Mouse (Mus musculus): ENCODE measurements at regions not wholly inside any gene's neighbourhood (a gene's known extent, or its start where the extent isn't known, plus 50 kb on each side); places are given as distances from the start of the nearest gene placed in this dataset.
A peak's percentile ranks its signal among the peaks of the same experiment; 100 is the strongest.

- no peak for DNase-seq (ENCODE audit: low spot score in 2 of 2)
These were observed 198.2 kb downstream of the Gm10260 start for GRCm38 (mm10) chr13:97562241-97562640.

- no peak for DNase-seq (ENCODE audit: low spot score in 2 of 2)
These were observed 199.6 kb downstream of the Gm10260 start for GRCm38 (mm10) chr13:97560789-97561188.

- DNase-seq (ENCODE audit: low spot score in 2 of 2), result peak; percentile 53 to 71
These were observed 200.6 kb downstream of the Gm10260 start for GRCm38 (mm10) chr13:97559611-97560385.

GRCm38 (mm10) chr13:97558884-97559283 is 201.5 kb downstream of the Gm10260 start:
- no peak for DNase-seq (ENCODE audit: low spot score in 2 of 2)

- no peak for DNase-seq (ENCODE audit: low spot score in 2 of 2)
These were observed 205.1 kb downstream of the Gm10260 start for GRCm38 (mm10) chr13:97555312-97555711.

GRCm38 (mm10) chr13:97554601-97555000 is 205.8 kb downstream of the Gm10260 start:
- no peak for DNase-seq (ENCODE audit: low spot score in 2 of 2)

GRCm38 (mm10) chr13:97552236-97552635 is 208.2 kb downstream of the Gm10260 start:
- no peak for DNase-seq (ENCODE audit: low spot score in 2 of 2)

- DNase-seq (ENCODE audit: low spot score in 2 of 2), result no peak
These were observed 209.6 kb downstream of the Gm10260 start for GRCm38 (mm10) chr13:97550880-97551279.

GRCm38 (mm10) chr13:97550172-97550571 is 210.3 kb downstream of the Gm10260 start:
- peak in 1 of 2 experiments; percentile 37 for DNase-seq (ENCODE audit: low spot score in 2 of 2)

GRCm38 (mm10) chr13:97549384-97549783 is 211.0 kb downstream of the Gm10260 start:
- DNase-seq (ENCODE audit: low spot score in 2 of 2), result no peak

GRCm38 (mm10) chr13:97548527-97548977 is 211.9 kb downstream of the Gm10260 start:
- DNase-seq (ENCODE audit: low spot score in 2 of 2), result no peak

- DNase-seq (ENCODE audit: low spot score in 2 of 2), result no peak
These were observed 213.5 kb downstream of the Gm10260 start for GRCm38 (mm10) chr13:97546936-97547335.

GRCm38 (mm10) chr13:97545971-97546454 is 214.4 kb downstream of the Gm10260 start:
- peak in 1 of 2 experiments; percentile 55 for DNase-seq (ENCODE audit: low spot score in 2 of 2)

- no peak for DNase-seq (ENCODE audit: low spot score in 2 of 2)
These were observed 220.7 kb downstream of the Gm10260 start for GRCm38 (mm10) chr13:97539686-97540085.

GRCm38 (mm10) chr13:97538441-97538840 is 222.0 kb downstream of the Gm10260 start:
- no peak for DNase-seq (ENCODE audit: low spot score in 2 of 2)

GRCm38 (mm10) chr13:97537686-97538085 is 222.7 kb downstream of the Gm10260 start:
- DNase-seq (ENCODE audit: low spot score in 2 of 2), result peak in 1 of 2 experiments; percentile 82

- DNase-seq (ENCODE audit: low spot score in 2 of 2), result peak; percentile 60 to 90
These were observed 223.2 kb downstream of the Gm10260 start for GRCm38 (mm10) chr13:97537206-97537605.

- no peak for DNase-seq (ENCODE audit: low spot score in 2 of 2)
These were observed 226.4 kb downstream of the Gm10260 start for GRCm38 (mm10) chr13:97533896-97534666.

GRCm38 (mm10) chr13:97531181-97531580 is 229.3 kb downstream of the Gm10260 start:
- DNase-seq (ENCODE audit: low spot score in 2 of 2), result no peak

- no peak for DNase-seq (ENCODE audit: low spot score in 2 of 2)
These were observed 229.9 kb downstream of the Gm10260 start for GRCm38 (mm10) chr13:97530570-97530969.

- DNase-seq (ENCODE audit: low spot score in 2 of 2), result peak in 1 of 2 experiments; percentile 52
These were observed 232.5 kb downstream of the Gm10260 start for GRCm38 (mm10) chr13:97527958-97528357.

- no peak for DNase-seq (ENCODE audit: low spot score in 2 of 2)
These were observed 235.5 kb downstream of the Gm10260 start for GRCm38 (mm10) chr13:97524847-97525434.
